Mouse (Mus musculus) A20 (cell line): Measurements from ENCODE around the gene Gpr176.
"Not testable (repeated sequence)": the region's sequence is repeated elsewhere in the genome, so short reads cannot be mapped to it uniquely, and the experiment has no call there.

Experiments used
- DNase-seq: peaks from one replicate; pipeline ENCODE4 v3.0.0-alpha.2; 2011; ENCODE audit warnings: low read depth, low spot score

Gene Gpr176

DNA sequence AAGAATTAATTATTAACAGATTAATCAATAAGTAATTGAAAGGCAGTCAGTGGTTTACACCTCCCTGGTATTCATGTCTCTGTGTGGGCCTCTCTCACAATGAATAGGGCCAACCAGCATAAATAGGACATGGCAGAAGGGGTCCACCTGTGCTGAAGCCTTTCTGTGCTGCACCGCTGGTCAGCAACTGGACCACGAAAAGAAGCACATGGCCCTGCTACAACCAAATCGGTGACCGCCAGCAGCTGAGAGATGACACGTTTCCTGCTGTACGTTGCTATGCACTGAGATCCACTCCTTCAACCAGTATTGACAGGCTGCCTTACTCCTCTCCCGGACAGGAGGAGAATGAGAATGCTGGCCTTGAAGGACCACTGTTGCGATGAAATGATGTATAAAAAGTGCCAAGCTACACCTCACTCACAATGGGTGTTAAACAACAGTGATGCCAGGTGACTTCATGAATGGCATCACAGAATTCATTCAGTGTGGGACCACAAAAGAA lies 72.1 kb downstream of the Gpr176 start:
- DNase-seq, result peak; percentile 85

DNA sequence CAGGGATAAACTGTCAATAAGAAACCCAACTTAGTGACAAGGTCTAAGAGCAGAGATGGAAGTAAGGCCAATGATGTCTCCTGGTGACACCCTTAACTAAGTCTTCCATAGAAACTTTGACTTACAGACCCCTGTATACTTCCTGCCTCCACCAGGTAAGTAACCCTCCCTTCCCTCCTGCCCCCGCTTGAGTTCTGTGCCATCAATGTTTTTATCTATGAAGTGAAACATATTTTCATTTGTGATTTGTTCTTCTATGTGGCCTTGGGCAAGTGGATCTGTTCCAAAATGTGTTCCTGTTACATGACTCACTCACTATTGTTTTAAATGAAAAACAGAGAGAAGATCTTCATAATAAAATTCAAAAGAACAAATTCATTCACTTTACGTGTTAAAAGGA lies 73.2 kb downstream of the Gpr176 start:
- DNase-seq, result peak; percentile 4

DNA sequence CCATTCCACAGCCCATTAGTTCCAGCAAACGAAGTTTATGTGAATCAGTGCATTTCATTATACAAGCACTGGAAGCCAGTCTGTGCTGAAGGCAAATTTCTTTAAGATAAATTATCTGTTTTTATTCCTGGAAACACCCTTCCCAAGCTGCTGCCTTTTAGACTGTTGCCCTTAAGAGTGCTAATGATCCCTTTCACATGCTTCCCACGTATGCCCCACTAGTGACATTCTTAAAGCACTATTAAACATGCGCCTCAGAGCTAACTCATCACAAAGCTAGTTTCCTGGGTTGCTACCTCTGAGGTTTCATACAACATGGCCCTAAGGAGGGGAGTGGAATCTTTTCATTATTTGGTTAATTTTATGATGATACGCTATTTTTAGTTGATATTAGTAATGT lies 74.6 kb downstream of the Gpr176 start:
- DNase-seq, result no peak

DNA sequence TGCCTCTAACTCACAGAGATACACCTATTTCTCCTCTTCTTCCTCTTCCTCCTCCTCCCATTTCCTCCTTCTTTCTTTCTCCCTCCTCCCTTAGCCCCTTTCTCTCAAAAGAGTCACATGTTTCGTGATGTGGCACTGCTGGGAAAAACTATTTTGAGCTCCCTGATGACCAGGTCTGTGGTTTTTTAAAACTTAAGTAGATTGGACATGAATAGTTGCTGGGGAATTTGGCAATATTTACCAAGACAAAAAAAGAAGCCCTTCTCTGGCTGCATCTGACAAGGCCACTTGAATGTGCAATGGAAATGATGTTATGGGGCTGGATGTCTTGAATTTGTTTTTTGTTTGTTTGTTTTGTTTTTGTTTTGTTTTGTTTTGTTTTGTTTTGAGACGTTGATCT lies 75.3 kb downstream of the Gpr176 start:
- DNase-seq, result no peak

DNA sequence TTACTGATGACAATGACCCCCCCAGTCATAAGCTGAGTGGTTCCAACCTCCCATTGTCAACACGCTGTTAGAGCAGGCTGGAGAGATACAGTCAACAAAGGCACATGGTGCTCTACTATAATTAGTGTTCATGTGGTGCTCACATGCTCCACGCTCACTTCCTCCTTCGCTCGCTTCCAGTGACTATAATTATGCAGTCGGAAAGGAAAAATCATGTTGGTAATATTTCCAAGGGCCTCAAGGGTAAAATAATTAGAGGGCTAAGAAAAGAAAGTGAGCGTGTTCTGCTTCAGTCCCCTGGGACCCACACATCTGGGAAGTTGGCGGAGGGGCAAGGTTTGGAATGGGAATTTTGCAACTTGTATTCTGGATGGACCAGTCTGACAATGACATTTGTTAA lies 77.7 kb downstream of the Gpr176 start:
- DNase-seq, result no peak

DNA sequence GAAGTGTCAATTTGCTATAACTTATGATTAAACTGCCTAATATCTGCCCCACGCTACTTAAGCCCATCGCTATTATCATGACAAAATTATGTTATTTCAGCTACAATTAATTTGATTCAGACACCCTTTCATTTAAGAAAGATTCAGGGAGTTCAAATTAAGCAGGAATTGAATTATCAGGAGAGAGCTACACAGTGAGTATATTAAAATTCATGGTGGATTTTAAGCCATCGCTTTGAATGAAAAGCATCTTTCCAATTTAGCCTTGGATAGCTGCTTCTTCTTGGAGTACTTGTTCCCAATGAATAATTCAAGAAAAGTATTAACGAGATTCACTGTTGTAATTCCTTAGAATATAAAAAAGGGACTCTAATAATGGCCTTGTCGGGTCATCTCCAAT lies 79.6 kb downstream of the Gpr176 start:
- no peak for DNase-seq

DNA sequence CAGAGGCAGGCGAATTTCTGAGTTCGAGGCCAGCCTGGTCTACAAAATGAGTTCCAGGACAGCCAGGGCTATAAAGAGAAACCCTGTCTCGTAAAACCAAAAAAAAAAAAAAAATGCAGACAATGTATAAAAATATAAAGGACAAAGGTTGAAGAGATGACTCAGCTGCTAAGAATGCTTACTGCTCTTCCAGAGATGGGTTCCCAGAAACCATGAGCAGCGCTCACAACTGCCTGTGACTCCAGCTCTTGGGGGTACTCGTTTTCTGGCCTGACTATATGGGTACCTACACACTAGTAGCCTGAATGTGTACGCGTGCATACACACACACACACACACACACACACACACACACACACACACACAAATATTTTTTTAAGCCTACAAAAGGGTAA lies 84.2 kb downstream of the Gpr176 start:
- not testable (repeated sequence) for DNase-seq

DNA sequence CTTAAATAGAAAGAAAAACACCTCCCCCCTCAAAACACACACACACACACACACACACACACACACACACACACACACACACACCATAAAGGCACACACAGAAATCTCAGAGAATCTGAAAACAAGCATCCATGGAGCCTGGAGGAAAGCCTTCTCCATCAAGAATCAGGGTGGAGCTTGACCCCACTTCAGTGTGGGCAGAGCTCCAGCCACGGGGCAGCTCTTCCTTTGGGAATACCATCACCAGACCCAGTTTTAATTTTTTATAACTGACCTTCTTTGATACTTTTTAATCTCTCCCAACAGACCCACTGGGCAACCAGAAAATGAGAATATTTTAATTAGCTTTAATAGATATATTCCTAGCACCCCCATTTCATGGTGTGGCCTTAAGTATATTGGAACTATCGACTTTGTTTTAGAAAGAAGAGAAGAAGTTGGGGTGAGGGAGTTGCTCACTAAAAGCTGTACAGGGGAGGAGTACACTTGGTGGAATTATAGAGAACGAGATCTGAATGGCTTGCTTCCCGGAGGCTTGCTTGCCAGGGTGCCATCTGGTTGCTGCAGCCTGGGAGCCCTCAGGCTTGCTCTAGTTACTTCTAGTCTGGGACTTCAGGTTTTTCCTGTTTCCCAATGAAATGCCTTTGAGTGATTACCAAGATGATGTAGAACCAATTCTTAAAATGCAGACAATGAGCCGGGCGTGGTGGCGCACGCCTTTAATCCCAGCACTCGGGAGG lies 84.7 kb downstream of the Gpr176 start:
- no peak for DNase-seq

DNA sequence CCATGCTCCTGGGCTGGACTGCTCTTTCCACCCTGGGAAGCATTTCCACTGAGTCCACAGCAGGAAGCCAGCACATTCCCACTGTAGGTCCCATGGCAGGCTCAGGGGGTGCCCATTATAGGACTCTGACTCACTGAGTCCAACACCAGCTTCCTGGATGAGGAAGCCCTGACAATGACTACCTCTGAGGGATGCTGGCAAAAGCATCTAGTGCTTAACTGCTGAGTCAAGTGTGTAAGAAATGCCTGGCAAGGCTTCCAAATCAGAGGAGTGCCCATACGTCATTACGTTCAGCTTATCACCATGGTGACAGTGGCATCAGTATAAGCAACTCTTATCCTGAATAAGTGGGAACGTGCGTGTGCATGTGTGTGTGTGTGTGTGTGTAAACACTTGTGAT lies 85.5 kb downstream of the Gpr176 start:
- no peak for DNase-seq

DNA sequence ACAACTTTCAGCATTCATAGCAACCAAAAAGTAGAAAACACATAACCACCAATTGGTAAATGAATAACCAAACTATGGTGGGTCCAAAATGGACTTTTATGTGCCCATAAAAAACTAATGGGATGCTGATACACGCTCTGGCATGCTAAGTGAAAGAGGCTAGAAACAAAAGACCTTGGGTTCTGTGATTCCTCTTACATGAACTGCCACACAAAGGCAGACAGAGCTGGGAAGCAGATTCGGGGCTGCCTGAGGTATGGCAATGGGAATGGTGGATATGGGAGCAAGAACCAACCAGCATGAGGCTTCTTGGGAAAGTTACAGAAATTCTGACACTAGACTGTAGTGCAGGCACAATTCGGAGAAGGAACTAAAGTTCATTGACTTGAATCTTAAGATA lies 90.8 kb downstream of the Gpr176 start:
- DNase-seq, result no peak

DNA sequence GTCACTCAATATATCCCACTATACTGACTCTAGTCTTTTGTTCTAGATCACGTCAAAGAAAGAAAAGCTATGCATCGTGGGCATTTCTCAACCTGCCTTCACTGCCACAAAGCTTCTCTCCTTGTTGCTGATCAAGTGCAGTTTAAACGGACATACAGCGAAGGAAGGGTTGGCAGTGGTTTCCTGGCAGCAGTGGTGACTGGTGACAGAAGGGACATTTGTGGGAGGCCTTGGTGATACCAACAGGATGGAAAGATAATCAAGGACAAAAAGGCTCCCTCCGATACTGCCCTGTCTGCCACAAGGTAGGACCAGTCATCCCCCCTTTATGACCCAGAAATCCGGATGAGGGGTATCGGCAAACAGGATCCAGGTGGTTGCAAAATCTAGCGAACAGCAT lies 95.0 kb downstream of the Gpr176 start:
- DNase-seq, result no peak

DNA sequence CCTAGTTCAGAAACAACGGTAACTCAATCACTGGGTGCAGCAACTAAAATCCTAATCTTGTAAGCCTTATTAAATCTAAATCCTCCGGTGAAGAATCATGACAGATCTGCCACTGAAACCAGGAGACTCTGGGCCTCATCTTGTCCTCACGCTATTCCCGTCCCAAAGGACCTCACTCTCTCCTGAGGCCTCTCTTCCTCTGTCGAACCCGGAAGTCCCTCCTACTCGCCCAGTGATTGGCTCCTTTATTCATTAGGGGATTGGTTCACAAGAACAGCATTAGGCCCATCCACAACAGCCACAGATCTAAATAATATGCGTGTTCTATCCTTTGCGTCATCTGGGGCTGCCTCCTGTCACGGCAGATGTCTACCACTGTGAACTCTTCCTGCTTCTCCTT lies 101.6 kb downstream of the Gpr176 start:
- DNase-seq, result no peak

DNA sequence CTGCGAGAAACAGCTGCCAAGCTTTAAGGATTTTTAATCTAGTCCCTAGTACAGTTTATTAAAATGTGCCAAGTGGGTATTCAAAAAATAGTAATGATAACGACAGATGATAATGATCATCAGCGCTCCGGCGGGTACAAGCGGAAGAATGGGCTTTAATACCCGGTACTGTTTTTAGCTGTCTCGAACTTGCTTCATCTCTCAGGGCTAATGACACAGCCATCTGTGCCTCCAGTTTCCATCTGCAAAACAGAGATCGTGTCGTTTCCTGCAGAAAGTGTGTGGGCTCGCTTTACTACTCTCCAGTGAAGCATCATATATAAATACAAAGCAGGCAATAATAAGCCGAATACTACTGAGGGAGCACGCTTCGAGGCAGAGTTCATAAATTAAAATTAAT lies 103.0 kb downstream of the Gpr176 start:
- DNase-seq, result no peak

DNA sequence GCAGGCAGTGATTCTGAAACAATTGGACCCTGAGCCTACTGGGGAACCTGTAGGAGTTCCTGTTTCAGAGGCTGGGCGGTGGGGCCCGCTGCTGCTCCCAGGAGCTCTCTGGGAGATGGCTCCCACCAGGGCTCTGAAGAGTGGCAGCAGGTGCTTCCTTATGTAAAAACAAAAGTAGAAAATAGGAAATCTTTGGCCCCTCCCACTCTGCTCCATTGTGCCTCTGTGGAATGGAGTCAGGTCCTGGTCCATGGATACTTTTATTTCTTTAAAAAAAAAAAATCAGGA lies 109.4 kb downstream of the Gpr176 start:
- no peak for DNase-seq

DNA sequence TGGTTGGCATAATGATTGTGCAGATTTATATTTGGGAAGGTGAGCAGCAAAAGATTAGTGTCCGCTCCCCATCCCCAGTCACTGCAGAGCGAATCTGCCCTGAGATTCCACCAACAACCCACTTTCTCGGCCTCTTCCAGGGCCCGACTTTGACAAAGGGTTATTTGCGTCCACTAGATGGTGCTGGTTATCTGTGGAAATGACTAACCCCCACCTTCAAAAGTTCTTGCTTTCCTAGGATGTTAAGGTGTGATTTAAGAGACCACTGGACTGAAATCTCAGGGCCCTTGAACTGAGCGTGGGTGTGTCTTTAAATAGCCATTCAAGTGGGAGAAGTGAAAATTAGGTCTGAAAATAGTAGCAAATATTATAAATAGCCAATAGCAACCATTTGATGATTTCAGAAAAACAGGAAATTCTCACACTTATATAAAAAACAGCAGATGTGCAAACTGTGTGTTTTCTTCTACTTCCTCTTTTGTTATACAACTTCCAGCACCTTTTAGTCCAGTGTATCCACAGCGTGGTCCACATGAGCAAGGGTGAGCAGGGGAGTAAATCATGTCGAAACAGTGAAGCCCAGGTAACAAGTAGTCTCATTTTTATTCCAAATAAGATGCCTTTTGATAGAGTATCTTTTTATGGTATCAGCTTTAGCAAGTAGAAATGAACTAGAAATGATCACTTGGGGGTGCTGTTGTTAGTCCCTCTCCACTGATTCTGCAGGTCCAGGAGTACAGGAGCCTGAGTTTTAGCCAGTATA lies 109.9 kb downstream of the Gpr176 start:
- DNase-seq, result peak; percentile 85

DNA sequence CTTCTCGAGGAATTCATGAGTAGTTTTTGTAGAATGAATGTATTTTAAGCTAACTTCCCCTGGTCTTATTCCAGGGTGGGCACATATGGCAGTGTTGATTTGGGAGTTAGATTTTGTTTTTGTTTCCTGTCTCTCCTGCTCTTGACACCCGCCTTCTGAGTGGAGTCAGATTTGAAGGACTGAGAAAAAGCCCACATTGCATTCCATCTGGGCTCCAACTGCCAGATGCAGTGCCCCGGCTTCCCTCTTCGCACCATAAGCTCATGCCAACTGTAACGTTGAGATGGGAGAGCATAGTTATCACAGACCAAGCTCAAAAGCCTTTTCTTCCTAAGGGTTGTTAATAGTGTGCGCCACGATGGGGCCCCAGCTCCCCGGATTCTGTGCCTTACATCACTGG lies 110.5 kb downstream of the Gpr176 start:
- DNase-seq, result no peak

DNA sequence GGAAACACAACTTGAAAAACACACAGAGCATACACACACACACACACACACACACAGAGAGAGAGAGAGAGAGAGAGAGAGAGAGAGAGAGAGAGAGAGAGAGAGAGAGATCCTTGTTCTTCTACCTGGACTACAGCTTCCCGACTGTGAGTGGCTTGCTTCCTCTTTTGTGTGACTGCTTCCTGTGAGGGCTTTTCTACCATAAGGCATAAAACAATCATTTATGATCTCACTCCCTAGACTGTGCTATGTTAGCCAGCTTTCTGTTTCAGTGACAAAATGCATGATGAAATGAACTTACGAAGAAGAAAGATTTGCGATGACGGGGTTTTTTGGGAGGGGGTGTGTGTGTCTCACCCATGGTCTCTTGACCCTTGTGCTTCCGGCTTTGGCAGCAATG lies 113.5 kb downstream of the Gpr176 start:
- peak; percentile 72 for DNase-seq

DNA sequence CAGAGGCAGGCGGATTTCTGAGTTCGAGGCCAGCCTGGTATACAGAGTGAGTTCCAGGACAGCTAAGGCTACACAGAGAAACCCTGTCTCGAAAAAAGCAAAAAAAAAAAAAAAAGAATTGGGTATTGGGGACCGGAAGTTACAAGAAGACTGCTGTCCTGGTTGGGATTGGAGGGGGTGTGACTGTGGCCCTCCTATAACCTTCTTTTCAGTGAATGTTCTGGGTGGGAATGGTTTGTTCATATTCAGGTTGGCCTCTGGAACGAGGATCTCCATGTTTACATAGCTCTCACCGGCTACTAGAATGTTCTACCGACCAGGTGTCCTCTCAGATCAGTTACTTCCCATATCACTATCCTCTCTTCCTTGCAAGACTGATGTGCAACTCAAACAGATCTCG lies 116.1 kb downstream of the Gpr176 start:
- peak; percentile 82 for DNase-seq

DNA sequence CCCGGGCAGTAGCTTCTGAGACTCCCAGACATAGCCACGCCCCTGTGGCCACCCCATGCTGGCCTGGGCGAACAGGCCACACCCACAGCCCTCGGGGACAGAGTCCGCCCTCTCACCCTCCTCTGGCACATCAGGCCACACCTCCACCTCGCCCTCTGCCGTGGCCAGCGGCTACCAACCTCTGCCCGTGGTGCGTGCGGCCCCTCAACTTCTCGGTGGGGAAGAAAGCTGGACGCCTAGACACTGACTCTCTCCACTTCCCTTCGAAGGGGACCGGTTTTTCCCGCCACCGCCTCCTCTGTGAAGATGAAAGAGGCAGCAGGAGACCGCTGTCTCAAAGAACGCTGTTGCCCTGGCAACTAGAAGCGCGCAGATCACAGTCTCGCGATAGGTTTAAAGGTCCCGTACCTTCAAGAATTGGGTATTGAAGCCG lies 116.6 kb downstream of the Gpr176 start, which contains the start of gene Fsip1:
TSS of gene Fsip1 (minus strand) at position 346 of the 433 bp plus-strand sequence.
- peak; percentile 96 for DNase-seq

DNA sequence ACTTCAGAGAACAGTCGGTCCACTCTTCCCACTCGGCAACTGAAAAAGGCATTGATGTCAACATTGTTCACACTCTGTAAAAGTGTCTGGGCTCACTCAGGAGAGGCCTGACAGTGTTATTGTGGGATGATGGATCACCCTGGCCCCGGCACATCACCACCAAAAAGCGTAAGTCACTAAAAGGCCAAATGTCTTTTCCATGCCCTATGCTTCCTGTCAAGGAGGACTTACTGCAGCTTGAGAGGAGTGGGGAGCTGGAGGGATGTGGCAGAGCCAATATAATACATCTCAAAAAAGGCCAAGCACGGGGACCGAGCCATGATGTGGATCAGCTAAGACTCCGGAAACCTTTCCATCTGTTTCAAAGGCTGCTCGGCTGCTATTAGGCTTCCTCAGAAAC lies 118.7 kb downstream of the Gpr176 start:
- no peak for DNase-seq

DNA sequence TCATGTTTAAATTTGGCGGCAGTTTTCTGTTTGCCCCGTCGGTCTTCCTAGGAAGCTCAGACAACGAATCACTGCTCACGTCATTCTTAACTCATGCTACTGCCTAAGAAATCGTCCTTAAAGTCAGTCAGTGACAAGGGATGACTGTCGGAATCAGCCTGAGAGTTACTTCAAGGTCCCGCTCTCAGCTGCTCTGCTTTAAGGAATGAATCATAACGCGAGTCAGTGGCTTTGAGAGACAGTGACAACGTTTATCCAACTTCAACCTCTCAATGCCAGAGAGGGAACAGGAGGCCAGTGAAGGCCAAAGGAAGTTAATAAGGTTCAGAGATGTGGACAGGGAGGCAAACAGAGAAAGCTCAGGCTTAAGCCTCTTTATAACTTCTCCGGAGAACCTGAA lies 124.3 kb downstream of the Gpr176 start:
- no peak for DNase-seq

DNA sequence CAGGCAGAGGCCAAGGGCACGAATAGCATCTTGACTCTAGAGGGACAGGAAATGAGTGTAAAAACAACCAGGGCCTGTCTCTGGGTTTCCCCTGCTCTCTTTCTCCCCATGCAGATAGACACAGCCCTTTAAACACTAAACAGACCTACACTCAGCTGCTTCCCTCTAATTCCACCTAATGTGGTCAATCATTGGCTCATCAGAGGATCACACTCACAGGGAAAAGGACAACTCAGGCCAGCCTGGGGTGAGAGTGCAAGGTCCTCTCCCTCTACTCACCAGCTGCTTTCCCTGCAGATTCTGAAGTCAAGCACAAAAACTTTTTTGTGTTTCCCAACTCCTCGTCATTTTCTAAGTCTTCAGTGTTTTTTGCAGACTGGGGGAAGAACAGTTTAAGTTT lies 125.2 kb downstream of the Gpr176 start:
- no peak for DNase-seq

DNA sequence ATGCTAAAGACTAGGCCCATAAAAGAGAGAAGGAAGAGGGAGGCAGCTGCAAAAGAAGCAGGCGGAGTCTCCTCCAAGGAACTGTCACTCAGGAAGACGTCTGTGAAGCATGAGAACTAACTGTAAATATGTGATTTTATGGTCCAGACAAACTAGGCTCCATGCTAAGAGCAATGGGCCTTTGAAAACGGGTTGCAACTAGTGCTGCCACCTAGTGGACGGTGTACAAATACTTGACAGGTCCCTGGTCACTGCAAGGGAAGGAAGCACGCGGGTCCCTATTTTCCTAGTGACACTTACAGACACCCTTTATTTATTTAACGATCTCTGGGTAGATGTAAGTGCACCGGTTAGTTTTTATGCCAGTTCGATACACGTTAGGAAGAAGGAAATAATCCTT lies 127.3 kb downstream of the Gpr176 start:
- peak; percentile 70 for DNase-seq
